Mouse (Mus musculus): ENCODE data around the gene 4931428F04Rik.
A peak's percentile ranks its signal among the peaks of the same experiment; 100 is the strongest.
"Not testable (repeated sequence)": the region's sequence is repeated elsewhere in the genome, so short reads cannot be mapped to it uniquely, and the experiment has no call there.

4931428F04Rik gene

GRCm38 (mm10) chr8:105307670-105308069 is 18.0 kb upstream of the 4931428F04Rik start:
- no peak for DNase-seq (ENCODE audit: low read depth)

GRCm38 (mm10) chr8:105306146-105306691 is 16.6 kb upstream of the 4931428F04Rik start:
- no peak for DNase-seq (ENCODE audit: low read depth)

- no peak for DNase-seq (ENCODE audit: low read depth)
These were observed 15.8 kb upstream of the 4931428F04Rik start, which contains the start of gene Elmo3 for GRCm38 (mm10) chr8:105305211-105306145. Gene Elmo3, plus strand, starts transcription at chr8:105305601.

- no peak for DNase-seq (ENCODE audit: low read depth)
These were observed 14.9 kb upstream of the 4931428F04Rik start for GRCm38 (mm10) chr8:105304325-105305210.

- DNase-seq (ENCODE audit: low read depth): no peak
These were observed 14.2 kb upstream of the 4931428F04Rik start for GRCm38 (mm10) chr8:105303874-105304273.

GRCm38 (mm10) chr8:105303396-105303795 is 13.7 kb upstream of the 4931428F04Rik start:
- no peak for DNase-seq (ENCODE audit: low read depth)

GRCm38 (mm10) chr8:105299962-105300361 is 10.3 kb upstream of the 4931428F04Rik start:
- no peak for DNase-seq (ENCODE audit: low read depth)

GRCm38 (mm10) chr8:105298351-105299252 is 8.9 kb upstream of the 4931428F04Rik start:
- DNase-seq (ENCODE audit: low read depth): no peak

GRCm38 (mm10) chr8:105297511-105298192 is 8.0 kb upstream of the 4931428F04Rik start, which contains the start of gene E2f4:
Gene E2f4, plus strand, starts transcription at chr8:105297663.
- peak; percentile 86 for DNase-seq (ENCODE audit: low read depth)

GRCm38 (mm10) chr8:105295895-105296573 is 6.4 kb upstream of the 4931428F04Rik start, which contains the start of gene Exoc3l:
Gene Exoc3l, minus strand, starts transcription at chr8:105296101.
- DNase-seq (ENCODE audit: low read depth): no peak

- no peak for DNase-seq (ENCODE audit: low read depth)
These were observed 5.6 kb upstream of the 4931428F04Rik start for GRCm38 (mm10) chr8:105295256-105295655.

GRCm38 (mm10) chr8:105294776-105295175 is 5.1 kb upstream of the 4931428F04Rik start:
- no peak for DNase-seq (ENCODE audit: low read depth)

- DNase-seq (ENCODE audit: low read depth): no peak
These were observed 3.7 kb upstream of the 4931428F04Rik start for GRCm38 (mm10) chr8:105293405-105293804.

GRCm38 (mm10) chr8:105292471-105292870 is 2.8 kb upstream of the 4931428F04Rik start:
- DNase-seq (ENCODE audit: low read depth): no peak

GRCm38 (mm10) chr8:105291802-105292201 is 2.1 kb upstream of the 4931428F04Rik start:
- DNase-seq (ENCODE audit: low read depth): not testable (repeated sequence)

GRCm38 (mm10) chr8:105291364-105291763 is 1.7 kb upstream of the 4931428F04Rik start:
- not testable (repeated sequence) for DNase-seq (ENCODE audit: low read depth)

GRCm38 (mm10) chr8:105290554-105291314 is 1.1 kb upstream of the 4931428F04Rik start:
- DNase-seq (ENCODE audit: low read depth): peak; percentile 97

GRCm38 (mm10) chr8:105288958-105289732 is 519 bp downstream of the 4931428F04Rik start:
- DNase-seq (ENCODE audit: low read depth): peak; percentile 96
